Mouse (Mus musculus): ENCODE measurements at regions not wholly inside any gene's neighbourhood (a gene's known extent, or its start where the extent isn't known, plus 50 kb on each side); places are given as distances from the start of the nearest gene placed in this dataset.
"Not testable (repeated sequence)": the region's sequence is repeated elsewhere in the genome, so short reads cannot be mapped to it uniquely, and the experiment has no call there.

- no peak for DNase-seq (ENCODE audit: extremely low read depth, insufficient read length, low spot score)
These were observed 136.7 kb downstream of the Kcnrg start for GRCm38 (mm10) chr14:61743855-61744408.

- no peak for DNase-seq (ENCODE audit: extremely low read depth, insufficient read length, low spot score)
These were observed 146.2 kb downstream of the Kcnrg start for GRCm38 (mm10) chr14:61753421-61753820.

GRCm38 (mm10) chr14:61756651-61757050 is 149.4 kb downstream of the Kcnrg start:
- no peak for DNase-seq (ENCODE audit: extremely low read depth, insufficient read length, low spot score)

GRCm38 (mm10) chr14:61757086-61757822 is 150.0 kb downstream of the Kcnrg start:
- peak; percentile 67 for DNase-seq (ENCODE audit: extremely low read depth, insufficient read length, low spot score)

DNA sequence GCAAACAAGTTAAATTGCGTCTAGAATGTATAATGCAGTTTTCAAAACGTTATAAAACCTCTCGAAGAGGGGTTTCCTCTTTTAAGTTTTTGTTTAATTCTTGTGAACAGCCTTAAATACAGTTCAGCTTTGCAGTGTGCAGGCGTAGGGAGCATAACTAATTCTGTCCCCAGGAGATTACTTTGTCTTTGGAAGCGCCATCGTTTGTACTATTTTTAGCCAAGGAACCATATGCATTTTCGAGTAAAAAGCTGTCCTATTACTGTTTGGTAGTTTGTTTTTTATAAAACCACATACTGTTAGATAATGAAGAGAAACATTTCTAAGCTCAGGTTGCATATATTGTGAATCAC is 150.5 kb downstream of the Kcnrg start:
- DNase-seq (ENCODE audit: extremely low read depth, insufficient read length, low spot score): no peak

GRCm38 (mm10) chr14:61758586-61758985 is 151.3 kb downstream of the Kcnrg start:
- DNase-seq (ENCODE audit: extremely low read depth, insufficient read length, low spot score): no peak

DNA sequence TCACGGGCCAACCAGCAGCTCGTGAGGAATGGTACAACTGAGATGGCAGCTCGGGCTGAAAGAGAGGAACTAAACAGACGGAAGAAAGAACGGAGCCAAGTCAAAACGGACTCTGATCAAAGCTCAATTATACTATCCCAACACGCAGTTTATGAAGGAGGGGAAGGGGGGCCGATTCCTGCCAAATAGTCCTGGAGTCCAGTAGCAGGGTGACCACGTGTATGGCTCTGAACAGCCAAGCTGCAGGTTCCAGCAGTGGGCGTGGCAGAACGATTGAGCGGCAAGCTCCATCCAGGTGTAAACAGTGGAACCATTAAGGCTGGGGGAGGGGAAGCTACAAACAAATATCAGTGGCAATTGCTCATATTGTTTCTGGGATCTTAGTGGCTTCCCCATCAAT is 152.9 kb downstream of the Kcnrg start:
- not testable (repeated sequence) for DNase-seq (ENCODE audit: extremely low read depth, insufficient read length, low spot score)

DNA sequence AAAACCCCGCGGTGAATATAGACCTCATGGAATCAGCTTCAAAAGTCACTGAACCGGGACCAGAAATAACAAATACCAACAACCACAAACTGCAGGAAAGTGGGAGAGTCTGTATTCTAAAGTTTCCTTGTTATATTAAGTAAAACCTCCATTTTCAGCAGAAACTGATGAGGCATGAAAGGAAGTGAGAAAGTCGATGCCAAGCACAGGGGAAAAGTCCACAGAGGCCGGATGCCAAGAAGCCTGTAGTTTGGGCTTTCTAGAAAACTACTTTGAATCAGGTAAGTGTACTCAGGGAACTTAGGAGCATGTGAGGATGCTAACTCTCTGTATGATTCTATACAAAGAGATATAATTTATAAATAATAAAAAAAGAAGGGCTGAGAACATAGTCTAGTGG is 154.8 kb downstream of the Kcnrg start:
- DNase-seq (ENCODE audit: extremely low read depth, insufficient read length, low spot score): no peak

DNA sequence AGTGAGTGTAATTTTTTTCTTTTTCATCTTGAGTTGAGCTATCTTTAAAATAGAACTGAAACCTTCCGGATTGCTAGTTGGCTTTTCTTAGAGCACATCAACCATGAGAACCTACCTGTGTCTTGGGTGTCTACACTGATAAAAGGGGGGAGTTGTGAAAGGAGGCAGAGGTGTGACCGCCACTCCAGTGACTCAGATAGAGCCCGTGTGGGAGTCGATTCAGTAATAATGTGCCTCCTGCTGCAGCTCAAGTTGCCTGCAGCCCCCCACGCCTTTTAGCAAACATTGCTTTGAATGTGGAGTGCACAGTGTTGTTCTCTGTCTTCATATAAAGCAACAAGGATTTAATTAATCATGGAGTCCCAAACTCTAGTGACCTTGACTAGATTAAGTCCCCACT is 162.6 kb downstream of the Kcnrg start:
- no peak for DNase-seq (ENCODE audit: extremely low read depth, insufficient read length, low spot score)

GRCm38 (mm10) chr14:61774171-61774570 is 166.9 kb downstream of the Kcnrg start:
- no peak for DNase-seq (ENCODE audit: extremely low read depth, insufficient read length, low spot score)

GRCm38 (mm10) chr14:61778618-61779017 is 171.4 kb downstream of the Kcnrg start:
- no peak for DNase-seq (ENCODE audit: extremely low read depth, insufficient read length, low spot score)

DNA sequence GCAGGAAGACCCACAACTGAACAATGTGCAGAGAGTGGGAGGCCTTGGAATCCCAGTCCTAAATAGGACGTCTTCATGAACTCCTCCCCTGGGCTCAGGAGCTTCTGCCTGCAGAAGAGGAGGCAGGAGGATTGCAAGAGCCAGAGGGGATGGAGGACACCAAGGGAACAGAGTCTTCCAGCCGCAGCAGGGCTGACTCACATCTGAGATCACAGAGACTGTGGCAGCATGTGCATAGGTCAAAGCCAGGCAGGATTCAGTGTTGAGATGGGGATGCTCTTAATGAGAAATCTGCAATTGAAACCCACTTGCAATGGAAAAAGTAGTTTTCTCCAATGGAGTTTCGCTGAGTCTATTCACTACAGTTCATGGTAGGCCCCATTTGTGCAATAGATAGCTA is 175.9 kb downstream of the Kcnrg start:
- DNase-seq (ENCODE audit: extremely low read depth, insufficient read length, low spot score): no peak

- no peak for DNase-seq (ENCODE audit: extremely low read depth, insufficient read length, low spot score)
These were observed 177.4 kb downstream of the Kcnrg start for GRCm38 (mm10) chr14:61784609-61785008.

- DNase-seq (ENCODE audit: extremely low read depth, insufficient read length, low spot score): no peak
These were observed 178.8 kb downstream of the Kcnrg start for GRCm38 (mm10) chr14:61786031-61786430.

- DNase-seq (ENCODE audit: extremely low read depth, insufficient read length, low spot score): no peak
These were observed 180.5 kb downstream of the Kcnrg start for GRCm38 (mm10) chr14:61787746-61788145.

DNA sequence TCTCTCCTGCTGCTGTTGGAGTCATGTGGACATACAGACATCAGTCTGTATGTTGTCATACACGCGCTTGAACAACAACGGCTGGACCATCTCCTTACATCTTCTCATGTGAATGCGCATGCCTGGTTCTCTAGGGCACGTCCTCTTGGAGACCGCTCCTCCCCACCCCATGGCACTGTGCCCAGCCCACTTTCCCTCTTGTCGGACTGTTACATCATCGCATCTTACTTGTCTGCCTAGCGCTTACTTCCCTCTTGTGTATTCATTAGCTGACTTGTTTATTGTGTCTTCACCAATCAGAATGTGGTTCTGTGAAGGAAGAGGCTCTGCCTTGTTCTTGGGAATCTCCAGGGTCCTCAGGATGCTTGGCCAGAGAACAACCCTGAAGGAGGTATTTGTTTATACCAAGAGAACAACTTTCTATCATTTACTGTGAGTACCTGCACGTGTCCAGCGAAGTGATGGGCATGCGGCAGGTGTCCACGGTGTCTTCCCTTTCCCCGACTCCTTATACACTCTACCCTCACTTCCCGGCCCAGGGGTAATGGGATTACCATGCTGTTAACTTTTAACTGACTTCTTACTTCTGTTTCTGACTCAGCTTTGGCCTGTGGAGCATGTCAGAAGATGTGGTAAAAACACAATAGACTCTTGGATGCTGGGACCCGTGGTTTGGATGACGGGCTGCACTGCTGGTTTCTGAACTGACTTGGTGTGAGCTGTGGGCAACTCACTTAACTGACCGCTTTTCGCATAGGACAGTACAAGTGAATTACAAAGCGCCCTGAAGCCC is 181.9 kb downstream of the Kcnrg start:
- DNase-seq (ENCODE audit: extremely low read depth, insufficient read length, low spot score): no peak

- DNase-seq (ENCODE audit: extremely low read depth, insufficient read length, low spot score): no peak
These were observed 188.9 kb downstream of the Kcnrg start for GRCm38 (mm10) chr14:61795976-61796645.

GRCm38 (mm10) chr14:61796671-61797070 is 189.4 kb downstream of the Kcnrg start:
- no peak for DNase-seq (ENCODE audit: extremely low read depth, insufficient read length, low spot score)

DNA sequence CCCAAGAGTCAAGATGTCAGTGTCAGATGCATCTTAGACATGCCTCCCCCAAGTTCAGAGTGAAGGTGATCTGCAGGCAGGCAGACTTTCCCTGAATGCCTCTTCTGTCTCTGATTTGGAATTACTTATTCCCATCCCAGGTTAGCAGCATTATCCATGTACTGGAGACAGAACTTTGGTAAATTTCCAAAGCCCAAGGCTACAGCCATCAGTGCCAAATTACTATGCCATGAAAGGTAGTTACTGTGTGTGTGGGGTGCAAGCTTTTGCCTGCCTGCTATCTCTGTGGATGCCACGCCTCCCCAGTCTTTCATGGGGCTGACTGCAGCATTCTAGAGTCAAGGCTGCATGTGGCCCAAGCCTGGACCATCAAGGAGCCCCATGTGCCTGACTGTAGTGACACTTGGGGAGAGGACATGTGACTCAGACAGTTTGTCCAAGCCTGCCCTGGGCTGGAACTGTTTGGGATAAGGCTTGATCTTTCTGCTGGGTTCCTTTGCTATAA is 196.2 kb downstream of the Kcnrg start:
- DNase-seq (ENCODE audit: extremely low read depth, insufficient read length, low spot score): no peak

DNA sequence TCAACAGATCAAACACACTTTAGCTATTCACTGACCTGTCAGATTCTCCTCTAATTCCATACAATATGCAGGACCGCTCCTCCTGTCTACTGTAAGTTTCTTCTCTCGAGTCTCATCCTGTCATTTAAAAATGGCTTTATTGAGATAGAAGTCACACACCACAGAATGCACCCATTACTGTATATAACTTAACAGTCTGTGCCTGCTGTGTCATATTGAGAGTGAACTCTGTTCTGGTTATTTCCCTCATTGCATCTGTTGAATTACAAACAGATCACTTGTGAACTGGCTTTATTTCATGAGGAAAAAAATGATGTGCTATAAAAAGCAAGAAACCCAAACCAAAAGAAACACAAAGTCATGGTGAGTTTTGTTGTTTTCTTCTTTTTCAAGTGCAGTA is 198.2 kb downstream of the Kcnrg start:
- no peak for DNase-seq (ENCODE audit: extremely low read depth, insufficient read length, low spot score)

- no peak for DNase-seq (ENCODE audit: extremely low read depth, insufficient read length, low spot score)
These were observed 200.9 kb downstream of the Kcnrg start for GRCm38 (mm10) chr14:61808193-61808592.
